Mouse (Mus musculus) forelimb bud, embryonic 11.5 days (tissue): Measurements from ENCODE around the gene Mgat4c.
"Not testable (repeated sequence)": the region's sequence is repeated elsewhere in the genome, so short reads cannot be mapped to it uniquely, and the experiment has no call there.

ENCODE experiments used
- DNase-seq: peaks from one replicate; pipeline ENCODE4 v3.0.0-alpha.2; 2012; ENCODE audit warnings: low read depth, low spot score

Gene Mgat4c

GRCm38 (mm10) chr10:102127340-102127739 is 446.1 kb downstream of the Mgat4c start:
- DNase-seq: no peak

GRCm38 (mm10) chr10:102154865-102155264 is 473.6 kb downstream of the Mgat4c start:
- DNase-seq: no peak

GRCm38 (mm10) chr10:102155853-102156252 is 474.6 kb downstream of the Mgat4c start:
- DNase-seq: no peak

GRCm38 (mm10) chr10:102158809-102159208 is 477.5 kb downstream of the Mgat4c start:
- no peak for DNase-seq

GRCm38 (mm10) chr10:102184726-102185125 is 503.4 kb downstream of the Mgat4c start:
- DNase-seq: no peak

- DNase-seq: no peak
Measured at GRCm38 (mm10) chr10:102191646-102192045, 510.4 kb downstream of the Mgat4c start.

- no peak for DNase-seq
Measured at GRCm38 (mm10) chr10:102196850-102197249, 515.6 kb downstream of the Mgat4c start.

GRCm38 (mm10) chr10:102238558-102239211 is 557.4 kb downstream of the Mgat4c start:
- DNase-seq: peak; percentile 30

- no peak for DNase-seq
Measured at GRCm38 (mm10) chr10:102243897-102244296, 562.6 kb downstream of the Mgat4c start.

- DNase-seq: no peak
Measured at GRCm38 (mm10) chr10:102244601-102245000, 563.3 kb downstream of the Mgat4c start.

GRCm38 (mm10) chr10:102245269-102245668 is 564.0 kb downstream of the Mgat4c start:
- no peak for DNase-seq

GRCm38 (mm10) chr10:102308892-102309479 is 627.7 kb downstream of the Mgat4c start:
- no peak for DNase-seq

- no peak for DNase-seq
Measured at GRCm38 (mm10) chr10:102365685-102366381, 684.5 kb downstream of the Mgat4c start.

GRCm38 (mm10) chr10:102370576-102370975 is 689.3 kb downstream of the Mgat4c start:
- no peak for DNase-seq

GRCm38 (mm10) chr10:102372111-102372510 is 690.8 kb downstream of the Mgat4c start:
- DNase-seq: no peak

GRCm38 (mm10) chr10:102374061-102374460 is 692.8 kb downstream of the Mgat4c start:
- DNase-seq: no peak

- DNase-seq: no peak
Measured at GRCm38 (mm10) chr10:102377377-102377776, 696.1 kb downstream of the Mgat4c start.

- DNase-seq: no peak
Measured at GRCm38 (mm10) chr10:102389223-102389622, 707.9 kb downstream of the Mgat4c start.

GRCm38 (mm10) chr10:102417654-102418272 is 736.5 kb downstream of the Mgat4c start:
- no peak for DNase-seq

- not testable (repeated sequence) for DNase-seq
Measured at GRCm38 (mm10) chr10:102435048-102435447, 753.8 kb downstream of the Mgat4c start.

- DNase-seq: not testable (repeated sequence)
Measured at GRCm38 (mm10) chr10:102435467-102435866, 754.2 kb downstream of the Mgat4c start.
